Mouse (Mus musculus): ENCODE measurements around the gene Styxl1.

GRCm38 (mm10) chr5:135807263-135807637 lies 29.1 kb upstream of the Styxl1 start:
- no peak for TF ChIP-seq CTCF (IDR thresholded peaks at IDR 0.05; ENCODE audit: borderline replicate concordance, control insufficient read depth, extremely low read depth, insufficient read depth, low read length, poor library complexity)
- TF ChIP-seq POLR2A (IDR thresholded peaks at IDR 0.05; ENCODE audit: control insufficient read depth, extremely low read depth, insufficient read depth, low read length, poor library complexity), result no peak

Measured in thymus, adult 2 months (tissue).